Mouse (Mus musculus) bone marrow macrophage, adult 2 months (primary cell): ENCODE measurements around the gene Pxk.

ENCODE experiments used
- CTCF ChIP-seq: IDR thresholded peaks from 2 replicates; pipeline ENCODE4 v1.5.1; 2012; ENCODE audit warnings: low read depth, mild to moderate bottlenecking, low read length, moderate library complexity
- POLR2A ChIP-seq: IDR thresholded peaks from 2 replicates; pipeline ENCODE4 v1.6.1; 2012; ENCODE audit warnings: mild to moderate bottlenecking, low read depth, low read length, borderline replicate concordance

DNA sequence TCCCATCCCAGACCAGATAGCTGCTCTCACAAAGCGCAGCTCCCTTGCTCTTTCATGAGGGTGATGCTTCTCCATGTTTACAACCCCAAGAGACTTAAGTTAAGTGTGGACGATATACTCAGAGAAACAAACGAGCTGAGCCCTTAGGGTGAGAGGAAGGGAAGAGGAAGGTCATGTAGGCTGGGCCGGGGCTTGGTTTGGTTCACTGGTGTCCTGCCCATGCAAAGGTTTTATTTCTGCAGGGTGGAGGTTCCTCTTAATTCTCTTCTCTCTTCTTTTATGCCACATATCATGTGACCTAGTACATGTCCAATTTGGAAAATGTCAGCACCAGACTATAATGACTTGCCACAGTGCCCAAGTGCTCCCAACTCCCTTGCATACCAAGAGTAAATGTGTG is 17.8 kb downstream of the Pxk start:
- TF ChIP-seq POLR2A = no peak
- no peak for TF ChIP-seq CTCF
